Mouse (Mus musculus): ENCODE measurements around the gene Ank3.

Gene Ank3

GRCm38 (mm10) chr10:69916205-69916604, 517.6 kb downstream of the Ank3 start:
- ChIA-PET POLR2A (interaction anchor here in 1 of 4 experiments (0.6 kb wide), 1 partner anchor 90 kb away, joined by 3 read pairs; no protein-coding TSS in a partner anchor), CTCF (interaction anchor here in 2 of 4 experiments (0.6 to 1.3 kb wide), 2 partner anchors 26 to 276 kb away, joined by 4 to 5 read pairs; no protein-coding TSS in a partner anchor)

- ChIA-PET CTCF (interaction anchor here in 1 of 4 experiments (0.6 kb wide), 1 partner anchor 912 kb away, joined by 3 read pairs; no protein-coding TSS in a partner anchor), POLR2A (interaction anchor here in 1 of 4 experiments (0.6 kb wide), 1 partner anchor 89 kb away, joined by 3 read pairs; no protein-coding TSS in a partner anchor)
These were observed 518.3 kb downstream of the Ank3 start for GRCm38 (mm10) chr10:69916689-69917435.

- CTCF ChIA-PET = no interaction called here
- POLR2A ChIA-PET = no interaction called here
These were observed 519.1 kb downstream of the Ank3 start for GRCm38 (mm10) chr10:69917711-69918110.

DNA sequence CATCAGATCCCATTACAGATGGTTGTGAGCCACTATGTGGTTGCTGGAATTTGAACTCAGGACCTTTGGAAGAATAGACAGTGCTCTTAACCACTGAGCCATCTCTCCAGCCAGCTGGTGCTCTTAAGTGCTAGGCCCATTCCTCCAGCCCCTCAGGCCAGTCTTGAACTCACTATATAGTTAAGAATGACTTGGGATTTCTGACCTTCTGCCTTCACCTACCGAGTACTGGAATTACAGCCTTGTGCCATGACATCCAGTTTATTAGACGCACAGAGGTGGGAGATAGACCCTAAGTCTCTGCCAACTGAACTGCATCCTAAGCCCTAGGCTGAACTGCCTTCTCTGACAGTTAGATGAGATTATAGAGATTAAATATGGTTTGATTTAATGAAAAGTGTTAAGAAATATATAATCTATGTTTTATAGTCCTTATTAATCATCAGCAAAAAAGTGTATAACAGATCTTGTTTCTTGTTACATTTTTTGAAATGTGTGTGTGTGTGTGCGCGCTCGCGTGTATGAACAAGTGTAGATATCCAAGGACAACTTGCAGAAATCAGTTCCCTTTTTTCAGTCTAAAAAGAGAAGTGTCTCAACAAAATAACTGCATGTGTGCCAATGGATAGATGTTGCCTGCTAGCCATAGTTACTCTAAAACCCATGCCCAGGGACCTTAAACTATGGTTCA, 520.0 kb downstream of the Ank3 start:
- POLR2A ChIA-PET = interaction anchor here in 1 of 4 experiments (2.4 kb wide), 1 partner anchor 10 kb away, joined by 6 read pairs; no protein-coding TSS in a partner anchor
- CTCF ChIA-PET = no interaction called here

DNA sequence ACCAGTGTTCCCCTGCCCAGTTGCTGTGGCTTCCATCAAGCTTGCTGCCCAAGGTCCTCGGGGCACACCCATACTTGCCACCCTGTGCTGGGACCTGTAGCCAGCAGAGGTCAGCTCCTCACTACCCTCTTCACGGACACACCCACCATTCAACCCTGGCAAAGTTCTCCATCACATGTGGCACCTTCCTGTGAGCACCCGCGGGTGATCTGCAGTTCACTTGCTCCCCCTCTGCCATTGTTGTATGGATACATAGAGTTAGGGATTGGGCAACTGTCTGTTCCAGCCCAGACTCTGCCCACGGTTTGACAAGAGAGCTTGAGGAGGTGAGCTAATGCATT, 520.5 kb downstream of the Ank3 start:
- ChIA-PET POLR2A (interaction anchor here in 1 of 4 experiments (2.4 kb wide), 1 partner anchor 10 kb away, joined by 6 read pairs; no protein-coding TSS in a partner anchor), CTCF (interaction anchor here in 1 of 4 experiments (0.5 kb wide), 1 partner anchor 337 kb away, joined by 3 read pairs; no protein-coding TSS in a partner anchor)

DNA sequence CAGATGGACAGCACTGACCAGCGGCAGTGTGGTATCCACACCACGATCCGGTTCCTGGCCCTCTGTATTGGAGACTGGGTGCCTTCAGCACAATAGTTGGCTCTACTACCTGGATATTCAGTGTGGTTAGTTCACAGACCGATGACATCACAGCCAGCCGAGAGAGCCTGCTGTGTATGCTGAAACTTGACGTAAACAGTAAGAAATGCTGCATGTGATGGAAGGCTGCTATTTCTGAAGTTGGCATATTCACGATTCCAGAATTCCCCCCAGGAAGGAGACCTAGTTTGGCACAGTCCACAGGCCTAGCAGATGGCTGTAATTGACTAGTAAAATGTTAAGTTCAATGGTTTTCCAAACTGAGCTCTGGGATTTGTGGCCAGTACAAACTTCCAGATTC, 521.2 kb downstream of the Ank3 start:
- POLR2A ChIA-PET = interaction anchor here in 1 of 4 experiments (2.4 kb wide), 1 partner anchor 11 kb away, joined by 6 read pairs; no protein-coding TSS in a partner anchor
- CTCF ChIA-PET = interaction anchor here in 1 of 4 experiments (0.5 kb wide), 1 partner anchor 336 kb away, joined by 3 read pairs; no protein-coding TSS in a partner anchor

DNA sequence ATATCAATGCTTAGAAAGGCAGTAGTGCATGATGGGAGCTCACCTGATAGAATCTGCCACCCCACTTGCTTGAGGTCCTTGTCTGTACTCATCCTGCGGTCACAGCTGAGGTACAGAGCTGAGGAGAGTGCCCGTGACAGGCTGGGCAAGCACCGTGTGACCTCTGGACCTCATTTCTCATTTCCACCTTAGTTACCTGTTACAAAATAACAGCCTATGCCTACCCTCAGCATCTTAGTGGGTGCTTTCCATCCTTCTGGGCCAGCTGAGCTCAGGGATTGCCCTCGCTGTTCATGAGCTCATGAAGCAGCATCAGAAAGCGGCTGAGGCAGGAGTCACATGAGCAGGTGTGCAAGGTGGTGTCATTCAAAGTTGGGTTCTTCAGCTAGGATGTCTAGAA, 523.5 kb downstream of the Ank3 start:
- ChIA-PET POLR2A (interaction anchor here in 3 of 4 experiments (0.5 to 1.8 kb wide), 5 partner anchors 10 to 14 kb away, joined by 3 to 5 read pairs (median 3); no protein-coding TSS in a partner anchor), CTCF (no interaction called here)

- CTCF ChIA-PET = interaction anchor here in 1 of 4 experiments (0.6 to 1.9 kb wide), 3 partner anchors 15 to 272 kb away, joined by 3 to 5 read pairs (median 5); no protein-coding TSS in a partner anchor
These were observed 525.2 kb downstream of the Ank3 start for GRCm38 (mm10) chr10:69923801-69924200.

GRCm38 (mm10) chr10:69924321-69924720, 525.7 kb downstream of the Ank3 start:
- POLR2A ChIA-PET = interaction anchor here in 3 of 4 experiments (0.6 to 3.2 kb wide), 15 partner anchors 9 to 1787 kb away, joined by 3 to 55 read pairs (median 4); partner anchors contain the start of genes Cdk1 (in 1 of the 3) and Slc16a9 (in 1 of the 3)

More at GRCm38 (mm10) chr10:69923801-69924200, 525.2 kb downstream of the Ank3 start:
- POLR2A ChIA-PET = interaction anchor here in 2 of 4 experiments (1.1 to 3.2 kb wide), 4 partner anchors 9 to 1787 kb away, joined by 4 to 55 read pairs (median 4); no protein-coding TSS in a partner anchor

DNA sequence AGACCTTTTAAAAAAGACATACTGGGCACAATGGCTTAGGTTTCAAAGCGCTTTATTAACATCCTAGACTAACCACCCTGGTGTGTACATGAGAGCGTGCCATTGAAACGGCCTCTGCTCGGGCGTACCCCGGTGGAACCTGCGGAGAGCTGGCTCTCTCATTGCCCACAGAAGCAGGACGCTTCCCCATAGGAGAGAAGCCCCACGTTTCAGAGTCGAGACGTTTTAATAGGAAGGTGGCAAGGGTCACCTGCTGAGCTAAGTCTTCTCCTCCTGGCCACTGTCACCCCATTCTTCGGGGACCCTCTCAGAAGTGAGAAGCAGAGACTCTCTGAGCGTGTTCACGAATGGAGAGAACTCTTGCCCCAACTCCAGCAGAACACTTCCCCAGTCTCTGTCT, 526.3 kb downstream of the Ank3 start:
- CTCF ChIA-PET = interaction anchor here in 3 of 4 experiments (0.6 to 1.9 kb wide), 4 partner anchors 10 to 331 kb away, joined by 3 to 8 read pairs (median 6); no protein-coding TSS in a partner anchor
- POLR2A ChIA-PET = interaction anchor here in 3 of 4 experiments (0.6 to 3.6 kb wide), 18 partner anchors 8 to 1788 kb away, joined by 3 to 55 read pairs (median 4); partner anchors contain the start of gene Cdk1 (in 1 of the 3)

More at GRCm38 (mm10) chr10:69924321-69924720, 525.7 kb downstream of the Ank3 start:
- CTCF ChIA-PET = interaction anchor here in 3 of 4 experiments (0.6 to 1.9 kb wide), 4 partner anchors 9 to 332 kb away, joined by 3 to 8 read pairs (median 6); no protein-coding TSS in a partner anchor

DNA sequence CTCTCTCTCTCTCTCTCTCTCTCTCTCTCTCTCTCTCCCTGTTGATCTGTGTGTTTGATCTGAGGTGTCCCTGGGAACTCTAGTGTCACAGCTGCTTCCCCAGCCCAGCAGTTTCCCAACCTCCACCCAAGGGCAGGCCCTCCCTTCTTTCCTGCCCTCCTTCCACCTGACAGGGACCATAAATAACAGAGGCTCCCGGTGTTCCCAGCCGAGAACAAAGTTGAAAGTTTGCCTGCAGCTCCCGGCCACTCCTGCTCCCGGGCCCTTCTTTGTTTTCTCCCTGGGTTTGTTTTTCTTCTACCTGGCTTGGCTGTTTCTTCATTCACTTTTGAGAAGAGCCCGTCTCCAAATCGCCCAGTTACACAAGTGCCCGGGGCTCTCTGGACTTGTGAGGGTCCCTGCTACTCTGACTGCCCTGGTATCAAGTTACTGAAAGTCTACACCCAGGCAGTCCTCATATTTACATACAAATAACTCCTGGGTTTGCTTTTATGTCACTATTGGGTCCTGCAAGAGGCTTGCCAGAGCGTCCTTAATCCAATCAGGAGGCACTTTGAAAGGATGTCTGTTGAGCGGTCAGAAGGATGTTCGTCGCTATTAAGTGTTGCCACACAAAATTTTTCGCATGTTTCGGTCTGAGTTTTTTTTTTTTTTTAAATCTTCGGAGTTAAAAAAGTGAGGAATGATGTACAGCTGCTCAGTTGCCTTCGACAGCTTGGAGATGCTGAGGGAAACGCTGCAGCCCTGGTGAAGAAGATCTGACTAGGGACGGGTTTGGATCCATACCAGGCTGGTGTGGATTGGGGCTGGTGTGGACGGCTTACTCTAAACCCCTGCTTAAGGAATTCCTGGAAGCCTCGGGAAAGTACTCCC, 526.9 kb downstream of the Ank3 start:
- ChIA-PET POLR2A (interaction anchor here (0.6 to 3.6 kb wide), 21 partner anchors 10 to 573 kb away, joined by 3 to 55 read pairs (median 4); partner anchors contain the start of gene Cdk1 (in 1 of the 4)), CTCF (interaction anchor here in 2 of 4 experiments (0.8 to 1.9 kb wide), 2 partner anchors 11 to 17 kb away, joined by 5 to 8 read pairs; no protein-coding TSS in a partner anchor)

- CTCF ChIA-PET = interaction anchor here in 2 of 4 experiments (0.6 to 1.1 kb wide), 3 partner anchors 27 to 38 kb away, joined by 3 to 6 read pairs (median 3); no protein-coding TSS in a partner anchor
- POLR2A ChIA-PET = interaction anchor here in 3 of 4 experiments (0.6 to 3.6 kb wide), 22 partner anchors 10 to 454 kb away, joined by 3 to 55 read pairs (median 4); no protein-coding TSS in a partner anchor
These were observed 527.7 kb downstream of the Ank3 start for GRCm38 (mm10) chr10:69926158-69926882.

DNA sequence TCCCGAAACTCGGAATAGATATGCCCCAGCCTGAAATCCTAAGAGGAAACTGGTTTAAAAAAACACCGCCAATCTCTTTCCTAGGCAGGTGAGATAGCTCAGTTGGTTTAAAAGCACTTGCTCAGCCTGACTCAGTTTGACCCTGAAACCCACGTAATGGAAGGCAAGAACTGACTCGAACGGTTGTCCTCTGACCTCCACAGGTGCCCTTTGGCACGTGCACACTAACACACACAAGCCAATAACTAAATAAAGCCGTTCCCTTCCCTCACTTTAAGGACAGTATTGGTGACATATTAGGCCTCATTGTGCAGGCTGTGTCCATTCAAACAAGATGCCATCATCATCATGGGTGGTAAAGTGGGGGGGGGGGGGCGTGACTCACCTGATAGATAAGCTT, 528.4 kb downstream of the Ank3 start:
- CTCF ChIA-PET = interaction anchor here in 2 of 4 experiments (1.1 kb wide), 2 partner anchors 37 to 57 kb away, joined by 3 to 4 read pairs; no protein-coding TSS in a partner anchor
- POLR2A ChIA-PET = interaction anchor here in 3 of 4 experiments (0.6 to 3.6 kb wide), 15 partner anchors 9 to 1854 kb away, joined by 3 to 55 read pairs (median 4); no protein-coding TSS in a partner anchor

DNA sequence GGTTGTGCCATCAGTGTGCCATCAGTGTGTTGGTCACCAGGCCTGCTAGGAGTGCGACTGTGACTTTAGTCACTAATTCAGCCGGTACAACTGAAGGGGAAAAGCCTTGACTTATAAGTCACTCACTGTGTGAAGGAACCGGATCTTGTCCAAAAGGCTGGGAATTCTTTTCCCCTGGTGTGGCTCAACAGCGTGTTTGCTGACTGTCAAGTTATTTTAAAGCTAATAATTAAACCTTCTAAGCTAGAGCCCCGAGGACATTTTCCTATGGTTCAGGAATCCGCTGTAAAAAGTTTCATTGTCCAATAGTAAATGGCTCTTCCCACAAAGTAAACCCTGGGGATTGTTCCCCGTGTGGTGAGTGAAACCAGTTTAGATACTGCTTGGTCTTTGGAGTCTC, 529.8 kb downstream of the Ank3 start:
- ChIA-PET CTCF (interaction anchor here in 1 of 4 experiments (0.6 kb wide), 1 partner anchor 85 kb away, joined by 3 read pairs; no protein-coding TSS in a partner anchor), POLR2A (interaction anchor here in 3 of 4 experiments (0.7 to 3.6 kb wide), 5 partner anchors 10 to 182 kb away, joined by 3 to 15 read pairs (median 9); no protein-coding TSS in a partner anchor)

- ChIA-PET CTCF (interaction anchor here in 1 of 4 experiments (0.6 kb wide), 1 partner anchor 309 kb away, joined by 3 read pairs; no protein-coding TSS in a partner anchor), POLR2A (interaction anchor here in 2 of 4 experiments (0.6 to 2.5 kb wide), 2 partner anchors 10 to 818 kb away, joined by 3 to 10 read pairs; no protein-coding TSS in a partner anchor)
These were observed 531.9 kb downstream of the Ank3 start for GRCm38 (mm10) chr10:69930503-69930902.

- ChIA-PET CTCF (no interaction called here), POLR2A (interaction anchor here in 2 of 4 experiments (0.9 to 1.4 kb wide), 4 partner anchors 10 to 28 kb away, joined by 3 to 4 read pairs (median 3); no protein-coding TSS in a partner anchor)
These were observed 538.0 kb downstream of the Ank3 start for GRCm38 (mm10) chr10:69936443-69937067.
